Mouse (Mus musculus) c-Kit-negative CD71-positive TER-119-positive erythroid progenitor cells, embryonic 14.5 days (primary cell): ENCODE results near the gene Rcc1.

Source experiments
- DNase-seq: peaks from one replicate; pipeline ENCODE4 v3.0.0-alpha.2; 2013; ENCODE audit warnings: low read depth, low spot score

Rcc1 gene

GRCm38 (mm10) chr4:132356170-132356569, 2.8 kb upstream of the Rcc1 start:
- peak; percentile 82 for DNase-seq

- no peak for DNase-seq
These were observed 2.0 kb upstream of the Rcc1 start for GRCm38 (mm10) chr4:132355403-132355802.

- DNase-seq = no peak
These were observed 1.2 kb upstream of the Rcc1 start for GRCm38 (mm10) chr4:132354571-132354970.

- DNase-seq = no peak
These were observed 666 bp downstream of the Rcc1 start for GRCm38 (mm10) chr4:132352739-132353138.

GRCm38 (mm10) chr4:132351401-132351800, 2.0 kb downstream of the Rcc1 start:
- no peak for DNase-seq

- no peak for DNase-seq
These were observed 2.6 kb downstream of the Rcc1 start for GRCm38 (mm10) chr4:132350854-132351253.

- no peak for DNase-seq
These were observed 3.2 kb downstream of the Rcc1 start for GRCm38 (mm10) chr4:132350123-132350740.

- no peak for DNase-seq
These were observed 3.8 kb downstream of the Rcc1 start for GRCm38 (mm10) chr4:132349495-132350122.

- DNase-seq = no peak
These were observed 6.7 kb downstream of the Rcc1 start for GRCm38 (mm10) chr4:132346661-132347060.

GRCm38 (mm10) chr4:132346261-132346660, 7.1 kb downstream of the Rcc1 start:
- DNase-seq = no peak

- DNase-seq = no peak
These were observed 7.6 kb downstream of the Rcc1 start for GRCm38 (mm10) chr4:132345843-132346212.

GRCm38 (mm10) chr4:132345135-132345842, 8.1 kb downstream of the Rcc1 start:
- DNase-seq = peak; percentile 86

GRCm38 (mm10) chr4:132344403-132345134, 8.8 kb downstream of the Rcc1 start:
- DNase-seq = peak; percentile 48

- no peak for DNase-seq
These were observed 12.0 kb downstream of the Rcc1 start for GRCm38 (mm10) chr4:132341451-132341850.

GRCm38 (mm10) chr4:132338943-132339342, 14.5 kb downstream of the Rcc1 start:
- no peak for DNase-seq

GRCm38 (mm10) chr4:132332880-132333279, 20.5 kb downstream of the Rcc1 start:
- no peak for DNase-seq

GRCm38 (mm10) chr4:132331960-132332359, 21.4 kb downstream of the Rcc1 start:
- DNase-seq = no peak

- no peak for DNase-seq
These were observed 23.5 kb downstream of the Rcc1 start for GRCm38 (mm10) chr4:132329835-132330354.

- peak; percentile 77 for DNase-seq
These were observed 24.1 kb downstream of the Rcc1 start, which contains the start of gene Trnau1ap for GRCm38 (mm10) chr4:132329115-132329834. TSS of gene Trnau1ap (minus strand) at chr4:132329538.

GRCm38 (mm10) chr4:132328391-132328982, 24.9 kb downstream of the Rcc1 start:
- no peak for DNase-seq

GRCm38 (mm10) chr4:132326481-132326880, 26.9 kb downstream of the Rcc1 start:
- DNase-seq = no peak
